Mouse (Mus musculus) limb, embryonic 10.5 days (tissue): ENCODE measurements around the gene Metrn. TPM values are rescaled to one million over a fixed set of nuclear protein-coding genes. Genes with fewer than 3 reads are reported as not detected.

Source experiments
- DNase-seq: peaks from one replicate; pipeline ENCODE4 v3.0.0-alpha.2; 2017; ENCODE audit warnings: low spot score
- H3K27ac ChIP-seq: fragments of 300-500 bp; sonication (generic); 2 replicates; pipeline ENCODE4 v1.5.1; 2016; ENCODE audit warnings: mild to moderate bottlenecking
- H3K27me3 ChIP-seq: fragments of 300-500 bp; sonication (generic); 2 replicates; pipeline ENCODE4 v1.6.1; 2016; ENCODE audit warnings: low read depth, mild to moderate bottlenecking; ENCODE audit not compliant: poor library complexity, severe bottlenecking
- H3K36me3 ChIP-seq: fragments of 300-500 bp; sonication (generic); 2 replicates; pipeline ENCODE4 v1.6.1; 2016; ENCODE audit warnings: mild to moderate bottlenecking, moderate library complexity
- H3K4me1 ChIP-seq: fragments of 300-500 bp; sonication (generic); 2 replicates; pipeline ENCODE4 v1.6.1; 2016
- H3K4me3 ChIP-seq: fragments of 300-500 bp; sonication (generic); 2 replicates; pipeline ENCODE4 v1.5.1; 2016; ENCODE audit warnings: mild to moderate bottlenecking, moderate library complexity
- H3K9me3 ChIP-seq: fragments of 300-500 bp; sonication (generic); replicated peaks from 2 replicates; pipeline ENCODE4 v1.6.1; 2016; ENCODE audit warnings: mild to moderate bottlenecking
- whole genome bisulfite sequencing: fragments of 180-500 bp; shearing (Covaris S2); methylation state at CpG from one replicate; pipeline ENCODE4 v1.1.7; 2016; 5-methylcytosine and 5-hydroxymethylcytosine counted together
- polyA plus RNA-seq: library from polyadenylated mRNA; unstranded; fragments of >200 nt; fragmentation: Nextera tagmentation; extraction: Ambion mirVana; gene quantifications from 2 replicates; pipeline ENCODE4 v1.2.1, GENCODE M21; 2016

The Metrn gene
- polyA plus RNA-seq, 1 experiment from 2014 or later, result 87.5 TPM

- H3K27ac ChIP-seq, result peak overlapping the region; percentile 91
- H3K27me3 ChIP-seq, result no peaks in the 10 kb centered on the region
- peaks cover 58% of the 10 kb centered on the region for H3K36me3 ChIP-seq
- under 1% methylated on average over 45 of the region's 45 CpGs for WGBS
- H3K4me3 ChIP-seq, result peak overlapping the region; percentile 74
- H3K9me3 ChIP-seq, result no peaks in the 10 kb centered on the region
- peaks cover 62% of the 10 kb centered on the region for H3K4me1 ChIP-seq
- DNase-seq, result peak; percentile 89
These were observed 5.0 kb downstream of the Metrn start for GRCm38 (mm10) chr17:25791843-25792527.

- Histone ChIP-seq H3K9me3 (no peaks in the 10 kb centered on the region), H3K4me3 (peak overlapping the region; percentile 74), H3K36me3 (peaks cover 58% of the 10 kb centered on the region), H3K27me3 (no peaks in the 10 kb centered on the region), H3K27ac (peak overlapping the region; percentile 91), H3K4me1 (peaks cover 58% of the 10 kb centered on the region)
- 32% methylated on average over 19 of the region's 19 CpGs for WGBS
- peak; percentile 52 for DNase-seq
These were observed 5.6 kb downstream of the Metrn start for GRCm38 (mm10) chr17:25791320-25791842.

- H3K4me3 ChIP-seq, result 0 out of 2 replicates have a peak overlapping the region, but pooled peaks have one; percentile 6
- H3K27me3 ChIP-seq, result no peaks in the 10 kb centered on the region
- H3K27ac ChIP-seq, result no peak overlapping the region; the same call in 1 of the 2 replicates
- H3K36me3 ChIP-seq, result peaks cover 55% of the 10 kb centered on the region
- H3K4me1 ChIP-seq, result peaks cover 44% of the 10 kb centered on the region
- no peaks in the 10 kb centered on the region for H3K9me3 ChIP-seq
- no peak for DNase-seq
- 93% methylated on average over 9 of the region's 9 CpGs for WGBS
These were observed 10.0 kb downstream of the Metrn start for GRCm38 (mm10) chr17:25786781-25787504.

- peaks cover 61% of the 10 kb centered on the region for H3K36me3 ChIP-seq
- DNase-seq, result no peak
- no peaks in the 10 kb centered on the region for H3K9me3 ChIP-seq
- peak within 1 kb of the TSS; percentile 79 for H3K4me3 ChIP-seq
- WGBS, result 88% methylated on average over 3 of the region's 3 CpGs
- H3K27ac ChIP-seq, result peak within 1 kb of the TSS; percentile 95
- H3K27me3 ChIP-seq, result no peaks in the 10 kb centered on the region
- H3K4me1 ChIP-seq, result peaks cover 38% of the 10 kb centered on the region
These were observed 10.7 kb downstream of the Metrn start, which contains the start of gene Ccdc78 for GRCm38 (mm10) chr17:25786280-25786679. TSS of gene Ccdc78 (plus strand) at chr17:25786580.

GRCm38 (mm10) chr17:25785281-25785745, 11.6 kb downstream of the Metrn start, which contains the start of gene Haghl:
TSS of gene Haghl (minus strand) at chr17:25785673.
- peaks cover 68% of the 10 kb centered on the region for H3K36me3 ChIP-seq
- peak; percentile 99 for DNase-seq
- H3K4me1 ChIP-seq, result peaks cover 30% of the 10 kb centered on the region
- H3K9me3 ChIP-seq, result no peaks in the 10 kb centered on the region
- H3K27ac ChIP-seq, result peak within 1 kb of the TSS; percentile 95
- H3K4me3 ChIP-seq, result peak within 1 kb of the TSS; percentile 79
- WGBS, result under 1% methylated on average over 23 of the region's 23 CpGs
- H3K27me3 ChIP-seq, result no peaks in the 10 kb centered on the region

- Histone ChIP-seq H3K27ac (peak overlapping the region; percentile 95), H3K4me1 (peaks cover 30% of the 10 kb centered on the region), H3K36me3 (peaks cover 68% of the 10 kb centered on the region), H3K9me3 (no peaks in the 10 kb centered on the region), H3K4me3 (peak overlapping the region; percentile 79), H3K27me3 (no peaks in the 10 kb centered on the region)
- WGBS, result 86% methylated on average over 15 of the region's 15 CpGs
- no peak for DNase-seq
These were observed 12.9 kb downstream of the Metrn start for GRCm38 (mm10) chr17:25783861-25784574.

- H3K9me3 ChIP-seq, result no peaks in the 10 kb centered on the region
- H3K4me1 ChIP-seq, result peaks cover 30% of the 10 kb centered on the region
- DNase-seq, result no peak
- H3K27me3 ChIP-seq, result no peaks in the 10 kb centered on the region
- WGBS, result 88% methylated on average over 7 of the region's 7 CpGs
- no peak overlapping the region for H3K27ac ChIP-seq
- peak overlapping the region; percentile 79; the same call in 1 of the 2 replicates for H3K4me3 ChIP-seq
- H3K36me3 ChIP-seq, result peaks cover 60% of the 10 kb centered on the region
These were observed 13.8 kb downstream of the Metrn start for GRCm38 (mm10) chr17:25783086-25783485.

GRCm38 (mm10) chr17:25781339-25781738, 15.6 kb downstream of the Metrn start:
- no peak overlapping the region for H3K4me3 ChIP-seq
- no peaks in the 10 kb centered on the region for H3K27me3 ChIP-seq
- DNase-seq, result no peak
- no peaks in the 10 kb centered on the region for H3K9me3 ChIP-seq
- H3K36me3 ChIP-seq, result peaks cover 58% of the 10 kb centered on the region
- H3K27ac ChIP-seq, result no peak overlapping the region
- peaks cover 30% of the 10 kb centered on the region for H3K4me1 ChIP-seq
- 75% methylated on average over 6 of the region's 6 CpGs for WGBS

- DNase-seq, result no peak
- no peaks in the 10 kb centered on the region for H3K27me3 ChIP-seq
- no peak overlapping the region for H3K4me3 ChIP-seq
- H3K9me3 ChIP-seq, result no peaks in the 10 kb centered on the region
- peaks cover 44% of the 10 kb centered on the region for H3K36me3 ChIP-seq
- peaks cover 21% of the 10 kb centered on the region for H3K4me1 ChIP-seq
- no peak overlapping the region for H3K27ac ChIP-seq
- 96% methylated on average over 5 of the region's 5 CpGs for WGBS
These were observed 19.0 kb downstream of the Metrn start for GRCm38 (mm10) chr17:25777948-25778347.

GRCm38 (mm10) chr17:25775318-25776062, 21.4 kb downstream of the Metrn start:
- peaks cover 20% of the 10 kb centered on the region for H3K36me3 ChIP-seq
- H3K4me1 ChIP-seq, result peaks cover 19% of the 10 kb centered on the region
- no peak overlapping the region for H3K27ac ChIP-seq
- 81% methylated on average over 10 of the region's 10 CpGs for WGBS
- H3K4me3 ChIP-seq, result no peak overlapping the region
- H3K27me3 ChIP-seq, result no peaks in the 10 kb centered on the region
- no peak for DNase-seq
- no peaks in the 10 kb centered on the region for H3K9me3 ChIP-seq

GRCm38 (mm10) chr17:25773549-25774120, 23.3 kb downstream of the Metrn start, which contains the start of gene Narfl:
TSS of gene Narfl (plus strand) at chr17:25773776.
- H3K27me3 ChIP-seq, result peaks cover 6% of the 10 kb centered on the region
- peaks cover 23% of the 10 kb centered on the region for H3K4me1 ChIP-seq
- peaks cover 8% of the 10 kb centered on the region for H3K36me3 ChIP-seq
- H3K27ac ChIP-seq, result peak within 1 kb of the TSS; percentile 69
- H3K4me3 ChIP-seq, result peak within 1 kb of the TSS; percentile 66
- peak; percentile 100 for DNase-seq
- H3K9me3 ChIP-seq, result no peaks in the 10 kb centered on the region
- under 1% methylated on average over 37 of the region's 37 CpGs for WGBS
